Mouse (Mus musculus): ENCODE measurements around the gene Ncf4. TPM values are rescaled to one million over a fixed set of nuclear protein-coding genes. Genes with fewer than 3 reads are reported as not detected.
A peak's percentile ranks its signal among the peaks of the same experiment; 100 is the strongest.

The Ncf4 gene
- 0.86 and 3.0 TPM in 2 replicates for total RNA-seq (2014; rRNA removed)
- 1.1 and 1.6 TPM in 2 replicates for polyA plus RNA-seq (2015; fragmentation: Nextera tagmentation; extraction: Ambion mirVana)

DNA sequence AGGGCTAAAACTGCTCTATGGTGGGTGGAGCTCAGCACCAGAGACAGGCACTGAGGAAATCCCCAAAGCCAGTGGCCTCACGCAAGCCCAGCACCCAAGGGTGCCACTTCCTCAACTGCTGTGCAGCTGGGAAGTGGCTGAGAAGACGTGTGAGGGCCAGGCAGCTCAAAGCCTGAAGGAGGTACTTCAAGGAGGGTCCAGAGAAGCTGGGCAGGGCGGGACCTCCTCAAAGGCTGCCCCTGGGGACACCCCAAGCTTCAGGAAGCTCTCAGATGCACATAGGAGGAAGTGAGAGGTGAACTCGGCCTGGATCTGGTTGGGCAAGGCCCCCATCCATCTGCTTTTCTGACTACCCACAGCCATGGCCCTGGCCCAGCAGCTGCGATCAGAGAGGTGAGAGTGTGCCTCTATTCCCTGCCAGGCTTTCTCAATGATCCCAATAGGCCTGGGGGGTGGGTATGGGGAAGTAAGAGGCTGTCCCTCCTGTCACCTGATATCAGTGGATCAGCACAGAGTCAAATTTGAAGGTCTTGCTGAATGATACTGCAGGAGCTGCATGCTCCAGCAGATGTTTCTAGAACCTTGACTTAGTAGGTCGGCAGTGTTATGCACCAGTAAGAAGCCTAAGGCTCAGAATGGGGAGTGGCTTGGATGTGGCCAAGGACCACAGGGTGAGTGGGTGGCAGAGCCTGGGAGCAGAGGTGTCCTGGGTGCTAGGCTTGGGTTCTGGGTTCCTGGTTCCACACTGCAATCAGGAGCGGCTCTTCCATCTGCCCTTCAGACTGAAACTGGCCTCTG lies at the start of gene Ncf4:
Gene Ncf4 (plus strand): TSS at position 107 of the 798 bp plus-strand sequence.
- H3K4me3 ChIP-seq (ENCODE audit: low read length): no peak within 1 kb of the TSS
- WGBS: 77% methylated on average over 7 of the region's 7 CpGs
- no peaks in the 10 kb centered on the region for H3K4me1 ChIP-seq (ENCODE audit: insufficient read depth, low read length)
- H3K36me3 ChIP-seq (ENCODE audit: insufficient read depth, low read length): no peaks in the 10 kb centered on the region
- TF ChIP-seq CTCF (IDR thresholded peaks at IDR 0.05; ENCODE audit: low read depth): no peak
- H3K27ac ChIP-seq: no peak within 1 kb of the TSS
- H3K4me2 ChIP-seq (ENCODE audit: low read depth, low read length): no peak within 1 kb of the TSS
- no peaks in the 10 kb centered on the region for H3K27me3 ChIP-seq (ENCODE audit: insufficient read depth, low read length)
- ATAC-seq: no peak
- no peak for DNase-seq (ENCODE audit: low spot score)
- H3K9ac ChIP-seq (replicated peaks; ENCODE audit: low read length): no peak within 1 kb of the TSS
- H3K9me3 ChIP-seq (ENCODE audit: low read length): no peaks in the 10 kb centered on the region

DNA sequence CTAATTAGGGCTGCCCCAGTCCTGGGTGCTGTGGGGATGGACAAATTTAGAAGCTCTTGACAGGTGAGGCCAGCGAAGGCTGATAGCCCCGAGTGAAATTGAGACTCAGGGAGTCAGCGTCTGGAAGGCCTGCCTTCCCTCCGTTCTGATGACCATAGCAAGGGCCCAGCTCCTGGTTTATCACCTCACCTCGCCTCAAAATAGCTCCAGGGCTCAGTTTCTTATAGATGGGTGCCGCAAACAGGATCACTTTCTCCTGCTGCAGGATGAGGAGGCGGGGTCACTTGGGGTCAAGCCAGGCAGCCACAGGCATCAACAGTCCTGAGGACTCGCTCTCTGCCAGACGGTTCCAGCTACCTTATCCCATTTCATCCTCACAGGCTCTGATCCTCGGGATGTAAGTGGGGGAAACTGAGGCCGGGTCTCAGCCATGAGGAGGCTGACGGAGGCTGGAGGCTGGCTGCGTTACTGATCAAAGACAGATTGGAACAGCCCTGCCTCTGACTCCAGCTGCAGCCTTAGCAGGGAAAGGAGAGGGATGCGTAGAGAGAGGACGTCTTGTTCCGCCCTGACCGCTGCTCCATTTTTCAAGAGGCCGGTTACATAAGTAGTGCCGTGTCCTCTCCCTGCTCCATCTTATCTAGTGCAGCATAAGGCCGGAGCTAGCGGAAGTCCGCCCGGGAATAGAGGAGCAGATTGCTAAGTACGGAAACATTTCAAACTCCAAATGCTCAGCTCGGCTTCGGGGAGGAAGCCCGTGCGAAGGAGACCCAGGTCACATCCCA lies 49.3 kb upstream of the Ncf4 start:
- Histone ChIP-seq H3K4me1 (ENCODE audit: insufficient read depth, low read length) (no peaks in the 10 kb centered on the region), H3K4me3 (ENCODE audit: low read length) (no peak overlapping the region), H3K9ac (replicated peaks; ENCODE audit: low read length) (no peak overlapping the region), H3K36me3 (ENCODE audit: insufficient read depth, low read length) (no peaks in the 10 kb centered on the region), H3K4me2 (ENCODE audit: low read depth, low read length) (no peak overlapping the region), H3K9me3 (ENCODE audit: low read length) (no peaks in the 10 kb centered on the region), H3K27me3 (ENCODE audit: insufficient read depth, low read length) (no peaks in the 10 kb centered on the region), H3K27ac (no peak overlapping the region)
- no peak for DNase-seq (ENCODE audit: low spot score)
- WGBS: 77% methylated on average over 28 of the region's 28 CpGs
- TF ChIP-seq CTCF (IDR thresholded peaks at IDR 0.05; ENCODE audit: low read depth): no peak
- no peak for ATAC-seq

DNA sequence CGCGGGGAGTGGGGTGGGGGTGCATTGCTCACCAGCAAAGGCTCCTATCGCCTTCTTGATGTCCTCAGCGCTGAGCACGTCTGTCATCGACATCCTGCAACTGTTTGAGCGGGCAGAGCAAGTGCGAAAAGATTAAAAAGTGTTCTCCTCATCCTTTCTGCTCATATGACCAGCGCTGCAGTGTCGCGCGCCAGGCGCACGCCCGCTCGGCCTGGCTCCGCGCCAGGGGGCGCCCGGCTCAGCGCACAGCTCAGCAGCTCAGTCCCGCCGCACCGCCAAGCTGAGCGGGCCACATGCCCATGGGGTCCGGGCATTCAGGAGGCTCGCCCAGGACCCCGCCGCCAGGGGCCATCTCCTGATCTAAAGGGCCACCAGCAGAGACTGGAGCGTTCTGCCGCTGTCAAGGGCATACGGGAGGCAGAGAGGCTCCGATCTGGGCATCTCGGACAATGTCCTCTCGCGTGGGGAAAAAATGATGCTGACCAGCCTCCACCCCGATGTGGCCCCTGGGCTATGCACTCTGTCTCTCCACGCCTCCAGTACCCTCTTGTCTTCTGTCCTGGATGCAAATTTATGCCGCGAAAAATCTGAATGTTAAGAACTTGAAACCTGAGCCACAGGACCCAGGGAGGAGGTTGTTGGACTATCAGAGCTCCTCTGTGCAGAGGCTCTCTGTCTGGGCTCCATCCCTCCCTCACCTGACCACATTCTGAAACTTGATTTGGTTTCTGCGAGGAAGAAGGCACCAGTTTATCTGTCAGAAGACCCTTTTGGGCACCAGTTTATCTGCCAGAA lies 40.4 kb upstream of the Ncf4 start:
- peak; percentile 79 for ATAC-seq
- no peak for TF ChIP-seq CTCF (IDR thresholded peaks at IDR 0.05; ENCODE audit: low read depth)
- peaks cover 7% of the 10 kb centered on the region; the same call in 1 of the 2 replicates for H3K27me3 ChIP-seq (ENCODE audit: insufficient read depth, low read length)
- H3K9me3 ChIP-seq (ENCODE audit: low read length): no peaks in the 10 kb centered on the region
- H3K4me2 ChIP-seq (ENCODE audit: low read depth, low read length): peak overlapping the region; percentile 77
- no peak overlapping the region for H3K27ac ChIP-seq
- peak overlapping the region; percentile 45 for H3K9ac ChIP-seq (replicated peaks; ENCODE audit: low read length)
- peak; percentile 87 for DNase-seq (ENCODE audit: low spot score)
- H3K4me3 ChIP-seq (ENCODE audit: low read length): peak overlapping the region; percentile 40
- 1% methylated on average over 41 of the region's 41 CpGs for WGBS
- 0 out of 2 replicates have a peak, but pooled peaks cover 3% of the 10 kb centered on the region for H3K4me1 ChIP-seq (ENCODE audit: insufficient read depth, low read length)
- no peaks in the 10 kb centered on the region for H3K36me3 ChIP-seq (ENCODE audit: insufficient read depth, low read length)

- H3K9ac ChIP-seq (replicated peaks; ENCODE audit: low read length): no peak overlapping the region
- H3K4me3 ChIP-seq (ENCODE audit: low read length): no peak overlapping the region
- no peaks in the 10 kb centered on the region for H3K9me3 ChIP-seq (ENCODE audit: low read length)
- DNase-seq (ENCODE audit: low spot score) (peak; percentile 77), ATAC-seq (peak; percentile 52; the same call in 1 of the 2 replicates)
- H3K4me1 ChIP-seq (ENCODE audit: insufficient read depth, low read length): 0 out of 2 replicates have a peak, but pooled peaks cover 3% of the 10 kb centered on the region
- no peaks in the 10 kb centered on the region for H3K36me3 ChIP-seq (ENCODE audit: insufficient read depth, low read length)
- H3K4me2 ChIP-seq (ENCODE audit: low read depth, low read length): no peak overlapping the region
- H3K27me3 ChIP-seq (ENCODE audit: insufficient read depth, low read length): peaks cover 7% of the 10 kb centered on the region; the same call in 1 of the 2 replicates
- 42% methylated on average over 3 of the region's 3 CpGs for WGBS
- TF ChIP-seq CTCF (IDR thresholded peaks at IDR 0.05; ENCODE audit: low read depth): peak; percentile 64
- H3K27ac ChIP-seq: no peak overlapping the region
Observed at GRCm38 (mm10) chr15:78205192-78205591, 39.4 kb upstream of the Ncf4 start.

- peaks cover 7% of the 10 kb centered on the region; the same call in 1 of the 2 replicates for H3K27me3 ChIP-seq (ENCODE audit: insufficient read depth, low read length)
- no peak within 1 kb of the TSS for H3K9ac ChIP-seq (replicated peaks; ENCODE audit: low read length)
- 0 out of 2 replicates have a peak, but pooled peaks cover 3% of the 10 kb centered on the region for H3K4me1 ChIP-seq (ENCODE audit: insufficient read depth, low read length)
- ATAC-seq: no peak
- WGBS: 89% methylated on average over 7 of the region's 7 CpGs
- TF ChIP-seq CTCF (IDR thresholded peaks at IDR 0.05; ENCODE audit: low read depth): no peak
- H3K27ac ChIP-seq: no peak within 1 kb of the TSS
- H3K4me2 ChIP-seq (ENCODE audit: low read depth, low read length): no peak within 1 kb of the TSS
- DNase-seq (ENCODE audit: low spot score): no peak
- H3K4me3 ChIP-seq (ENCODE audit: low read length): no peak within 1 kb of the TSS
- no peaks in the 10 kb centered on the region for H3K36me3 ChIP-seq (ENCODE audit: insufficient read depth, low read length)
- no peaks in the 10 kb centered on the region for H3K9me3 ChIP-seq (ENCODE audit: low read length)
Observed at GRCm38 (mm10) chr15:78206312-78206711, 38.3 kb upstream of the Ncf4 start, which contains the start of gene Pvalb. Gene Pvalb (minus strand): TSS chr15:78206400.

DNA sequence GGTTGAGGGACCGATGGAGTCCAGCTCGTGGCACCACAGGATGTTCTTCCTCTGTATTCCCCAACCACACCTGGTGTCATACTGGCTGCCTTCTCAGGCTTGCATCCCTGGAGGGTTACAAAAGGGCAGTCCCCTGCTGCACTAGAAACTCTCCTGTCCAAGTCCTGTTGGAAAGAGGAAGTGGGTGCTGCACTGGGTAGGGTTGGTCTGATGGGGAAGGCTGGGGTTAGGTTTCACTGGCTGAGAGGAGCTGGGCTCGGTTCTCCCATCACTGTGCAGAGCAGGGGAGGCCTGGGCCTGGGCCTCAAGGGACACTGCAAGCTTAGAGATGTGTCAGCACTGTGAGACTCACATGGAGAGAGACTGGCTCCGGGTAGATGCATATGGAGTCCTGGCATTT lies 34.4 kb upstream of the Ncf4 start:
- Histone ChIP-seq H3K9ac (replicated peaks; ENCODE audit: low read length) (no peak overlapping the region), H3K36me3 (ENCODE audit: insufficient read depth, low read length) (no peaks in the 10 kb centered on the region), H3K4me1 (ENCODE audit: insufficient read depth, low read length) (0 out of 2 replicates have a peak, but pooled peaks cover 3% of the 10 kb centered on the region), H3K27me3 (ENCODE audit: insufficient read depth, low read length) (no peaks in the 10 kb centered on the region), H3K9me3 (ENCODE audit: low read length) (no peaks in the 10 kb centered on the region), H3K4me3 (ENCODE audit: low read length) (no peak overlapping the region), H3K27ac (no peak overlapping the region), H3K4me2 (ENCODE audit: low read depth, low read length) (no peak overlapping the region)
- DNase-seq (ENCODE audit: low spot score) (no peak), ATAC-seq (no peak)
- TF ChIP-seq CTCF (IDR thresholded peaks at IDR 0.05; ENCODE audit: low read depth): no peak
- 83% methylated on average over 4 of the region's 4 CpGs for WGBS

All from hindbrain, postnatal 0 days (tissue).